Mouse (Mus musculus): Measurements from ENCODE around the gene Aurkb. TPM values are rescaled to one million over a fixed set of nuclear protein-coding genes. Genes with fewer than 3 reads are reported as not detected.
"Not testable (repeated sequence)": the region's sequence is repeated elsewhere in the genome, so short reads cannot be mapped to it uniquely, and the experiment has no call there.

Gene Aurkb
- total RNA-seq (2015; ENCODE audit: low replicate concordance), result 32.9 and 35.3 TPM in 2 replicates
- total RNA-seq (2017; ENCODE audit: low replicate concordance), result 74.0 and 102 TPM in 2 replicates

DNA sequence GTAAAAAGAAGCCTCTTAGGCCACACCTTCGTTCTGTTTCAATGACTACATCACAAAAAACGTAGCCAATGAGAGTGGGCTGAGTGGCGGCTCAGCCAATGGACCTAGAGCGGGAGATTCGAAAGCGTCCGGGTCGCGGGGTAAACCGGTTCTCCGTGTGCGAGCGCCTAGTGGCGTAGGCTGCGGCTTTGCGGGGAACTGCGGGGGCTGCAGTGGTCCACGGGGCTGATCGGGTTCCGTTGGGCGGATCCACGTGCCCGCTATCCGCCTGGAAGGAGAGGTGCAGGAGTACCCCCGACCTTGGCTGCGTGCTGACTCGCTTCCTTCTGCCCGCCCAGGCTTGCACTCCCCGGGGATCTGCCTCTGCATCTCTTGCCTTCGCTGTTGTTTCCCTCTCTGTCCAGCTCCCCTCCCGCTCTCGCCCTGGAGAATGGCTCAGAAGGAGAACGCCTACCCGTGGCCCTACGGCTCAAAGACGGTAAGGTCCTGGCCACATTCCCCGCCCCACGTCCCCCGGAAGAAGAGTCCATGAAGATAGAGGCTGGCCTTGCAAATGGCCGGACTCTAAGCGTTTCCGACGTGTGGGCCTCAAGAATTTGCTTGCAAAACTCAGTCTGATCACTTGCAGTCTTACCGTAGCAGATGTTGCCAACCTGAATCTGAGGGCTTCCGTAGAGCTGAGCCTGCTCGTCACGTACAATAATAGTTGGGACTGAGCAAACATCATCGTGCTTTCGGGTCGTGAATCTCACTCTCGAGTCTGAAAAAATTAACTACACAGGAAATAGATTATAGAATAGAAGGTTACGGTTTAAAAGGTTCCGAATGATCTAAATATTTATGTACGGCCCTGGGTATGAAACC lies at the start of gene Aurkb:
Gene Aurkb (plus strand): TSS at position 117 of the 864 bp plus-strand sequence.
- peak; percentile 81 for ATAC-seq (replicated peaks; ENCODE audit: low FRiP score, poor library complexity, severe bottlenecking)

DNA sequence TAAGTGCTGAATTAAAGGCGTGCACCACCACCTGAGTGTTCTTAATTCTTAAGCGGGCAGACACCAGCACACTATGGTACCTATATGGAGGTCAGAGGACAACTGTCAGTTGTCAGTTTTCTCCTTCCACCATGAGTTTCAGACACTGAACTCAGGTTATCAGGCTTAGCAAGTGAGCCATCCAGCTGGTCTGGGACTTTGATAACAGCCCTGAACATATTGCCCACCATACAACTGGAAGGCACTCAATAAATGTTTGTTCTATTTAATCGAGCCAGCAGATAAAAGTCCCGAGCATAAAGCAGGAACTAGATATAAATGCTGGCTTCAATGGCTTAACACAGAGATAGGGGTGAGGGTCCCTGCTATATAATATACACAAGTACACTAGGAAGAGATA lies 48.4 kb upstream of the Aurkb start:
- ATAC-seq (replicated peaks; ENCODE audit: low FRiP score, poor library complexity, severe bottlenecking), result no peak

DNA sequence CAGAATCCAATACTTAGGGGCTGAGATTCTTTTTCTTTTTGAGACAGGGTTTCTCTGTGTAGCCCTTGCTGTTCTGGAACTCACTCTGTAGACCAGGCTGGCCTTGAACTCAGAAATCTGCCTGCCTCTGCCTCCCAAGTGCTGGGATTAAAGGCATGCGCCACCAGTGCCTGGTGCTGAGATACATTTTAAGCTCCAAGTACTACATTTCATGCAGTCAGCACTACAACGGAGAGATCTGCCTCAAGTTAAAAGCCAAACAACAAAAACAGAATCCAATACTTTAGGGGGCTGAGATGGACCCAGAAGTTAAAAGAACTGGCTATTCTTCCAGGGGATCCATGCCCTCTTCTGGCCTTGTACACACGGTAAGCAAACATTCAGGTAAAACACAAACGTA lies 42.7 kb upstream of the Aurkb start:
- not testable (repeated sequence) for ATAC-seq (replicated peaks; ENCODE audit: low FRiP score, poor library complexity, severe bottlenecking)

DNA sequence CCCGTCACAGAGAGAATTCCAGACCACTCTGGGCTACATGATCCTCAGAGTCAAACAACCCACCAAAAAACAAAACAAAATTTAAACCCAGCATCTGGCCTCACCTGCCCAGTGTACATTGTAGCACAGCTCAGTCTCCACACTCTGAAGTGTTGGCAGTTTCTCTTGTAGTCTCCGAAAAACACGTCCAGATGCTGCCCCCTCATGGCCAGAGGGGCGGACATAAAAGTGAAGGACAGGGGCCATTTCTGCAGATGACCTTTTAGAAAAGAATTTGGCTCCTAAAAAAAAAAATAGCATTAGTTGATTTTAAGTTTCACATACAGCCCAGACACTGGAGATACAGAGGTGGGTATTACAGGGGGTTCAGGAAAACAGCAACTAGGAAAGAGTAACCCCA lies 41.9 kb upstream of the Aurkb start:
- ATAC-seq (replicated peaks; ENCODE audit: low FRiP score, poor library complexity, severe bottlenecking), result no peak

DNA sequence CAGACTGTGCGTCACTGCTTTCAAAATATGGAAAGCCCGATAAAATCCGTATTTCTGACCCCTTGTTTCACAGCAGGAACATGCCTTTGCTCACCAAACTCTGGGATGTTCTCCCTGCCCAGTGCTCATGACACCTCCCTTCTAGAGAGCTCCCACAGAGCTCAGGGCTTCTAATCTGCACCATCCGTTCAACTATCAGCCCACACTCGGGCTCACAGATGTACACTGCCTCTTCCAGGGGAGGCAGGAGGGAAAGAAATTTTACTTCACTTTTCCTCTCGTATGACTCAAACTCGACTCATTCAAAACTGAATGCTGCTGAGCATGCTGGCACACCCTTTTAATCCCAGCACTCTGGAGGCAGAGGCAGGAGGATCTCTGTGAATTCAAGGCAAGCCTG lies 40.3 kb upstream of the Aurkb start:
- peak; percentile 60 for ATAC-seq (replicated peaks; ENCODE audit: low FRiP score, poor library complexity, severe bottlenecking)

DNA sequence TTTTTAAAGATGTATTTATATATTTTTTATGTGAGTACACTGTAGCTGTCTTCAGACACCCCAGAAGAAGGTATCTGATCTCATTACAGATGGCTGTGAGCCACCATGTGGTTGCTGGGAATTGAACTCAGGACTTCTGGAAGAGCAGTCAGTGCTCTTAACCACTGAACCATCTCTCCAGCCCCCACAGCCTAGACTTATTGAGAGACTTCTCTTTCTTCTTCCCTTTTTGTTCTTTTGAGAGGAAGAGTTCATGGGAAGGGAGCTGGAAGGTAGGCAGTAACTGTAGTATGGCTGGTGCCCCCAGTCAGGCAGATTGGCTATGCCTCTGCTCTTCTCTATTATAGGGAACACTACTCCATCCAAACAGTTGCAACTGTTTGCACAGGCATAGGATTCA lies 38.9 kb upstream of the Aurkb start:
- ATAC-seq (replicated peaks; ENCODE audit: low FRiP score, poor library complexity, severe bottlenecking), result not testable (repeated sequence)

DNA sequence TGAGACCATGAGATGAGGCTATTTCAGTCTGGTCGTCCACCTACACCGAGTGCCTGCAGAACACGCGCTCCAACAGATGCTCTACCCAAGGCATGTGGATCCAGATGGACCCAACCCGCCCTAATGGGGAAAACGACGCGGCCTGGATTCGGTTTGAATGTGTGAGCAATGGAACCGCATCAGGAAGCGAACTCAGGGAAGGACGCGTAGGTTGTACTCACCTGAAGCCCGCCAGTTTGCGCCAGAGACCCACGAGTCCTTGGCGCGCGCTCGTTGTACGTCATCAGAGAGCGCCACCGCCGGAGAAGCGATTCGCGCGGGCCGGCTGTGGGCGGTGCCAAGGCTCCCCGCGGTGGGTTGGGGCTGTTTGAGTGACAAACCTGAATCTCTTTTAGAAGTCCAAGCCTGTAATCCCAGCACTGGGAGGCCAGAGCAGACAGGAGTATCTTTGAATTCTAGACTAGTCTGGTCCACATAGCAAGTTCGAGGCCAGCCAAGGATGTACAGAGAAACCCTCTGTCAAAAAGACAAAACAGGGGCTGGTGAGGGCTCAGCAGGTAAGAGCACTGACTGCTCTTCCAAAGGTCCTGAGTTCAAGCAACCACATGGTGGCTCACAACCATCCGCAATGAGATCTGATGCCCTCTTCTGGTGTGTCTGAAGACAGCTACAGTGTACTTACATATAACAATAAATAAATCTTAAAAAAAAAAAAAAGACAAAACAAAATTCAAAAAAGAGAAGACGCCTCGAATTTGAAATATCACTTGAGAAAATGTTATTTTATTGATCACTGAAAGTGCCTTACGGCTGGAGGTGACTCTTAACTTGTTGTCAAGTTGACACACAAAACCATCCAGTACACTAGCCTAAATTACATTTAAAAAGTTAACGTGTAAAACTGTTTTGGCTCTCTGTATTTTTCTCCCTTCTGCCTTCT lies 37.0 kb upstream of the Aurkb start, which contains the start of gene Pfas:
Gene Pfas (minus strand): TSS at position 279 of the 940 bp plus-strand sequence.
- ATAC-seq (replicated peaks; ENCODE audit: low FRiP score, poor library complexity, severe bottlenecking), result peak; percentile 74

DNA sequence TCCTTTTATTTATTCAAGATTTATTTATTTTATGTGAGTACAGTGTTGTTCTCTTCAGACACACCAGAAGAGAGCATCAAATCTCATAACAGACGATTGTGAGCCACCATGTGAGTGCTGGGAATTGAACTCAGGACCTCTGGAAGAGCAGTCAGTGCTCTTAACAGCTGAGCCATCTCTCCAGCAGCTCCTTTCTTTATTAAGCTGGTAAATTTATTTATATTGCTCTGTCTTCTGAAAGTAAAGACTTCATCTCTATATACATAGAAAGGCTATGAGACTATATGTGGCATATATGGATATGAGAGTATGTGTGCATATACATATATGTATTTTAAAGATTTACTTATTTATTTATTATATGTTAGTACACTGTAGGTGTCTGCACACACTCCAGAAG lies 35.9 kb upstream of the Aurkb start:
- no peak for ATAC-seq (replicated peaks; ENCODE audit: low FRiP score, poor library complexity, severe bottlenecking)

DNA sequence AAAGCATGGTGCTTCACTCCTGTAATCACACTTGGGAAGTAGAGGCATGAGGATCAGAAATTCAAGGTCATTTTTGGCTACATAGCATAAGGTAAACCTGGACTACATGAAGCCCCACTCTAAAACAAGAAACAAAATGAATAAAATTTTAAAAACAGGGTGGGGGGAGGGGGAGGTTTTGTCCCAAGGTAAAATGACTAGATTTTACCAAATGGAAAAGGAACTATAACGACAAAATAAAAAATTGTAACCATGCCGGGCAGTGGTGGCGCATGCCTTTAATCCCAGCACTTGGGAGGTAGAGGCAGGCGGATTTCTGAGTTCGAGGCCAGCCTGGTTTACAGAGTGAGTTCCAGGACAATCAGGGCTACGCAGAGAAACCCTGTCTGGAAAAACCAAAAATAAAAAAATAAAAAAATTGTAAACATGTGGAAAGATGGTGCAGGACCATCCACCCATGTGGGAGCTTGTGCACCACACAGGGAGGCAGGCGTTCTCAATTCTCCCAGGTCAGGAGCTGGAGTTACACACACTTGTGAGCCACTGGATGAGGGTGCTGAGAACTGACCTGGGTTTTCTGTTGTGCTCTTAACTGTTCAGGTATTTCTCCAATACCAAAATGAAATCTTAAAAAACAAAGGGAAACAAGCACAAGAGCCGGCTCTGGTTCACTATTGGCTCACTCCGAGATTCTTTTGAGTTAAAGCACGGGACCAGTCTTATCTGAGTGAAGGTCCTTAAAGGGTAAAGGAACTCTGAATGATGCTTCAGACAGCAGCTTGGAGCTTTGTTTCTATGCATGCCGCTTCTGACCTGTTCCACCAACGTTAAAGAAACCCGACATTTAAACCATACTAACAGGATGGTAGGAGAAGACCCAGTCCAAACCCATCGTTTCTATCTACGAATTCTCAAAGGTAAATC lies 34.8 kb upstream of the Aurkb start:
- ATAC-seq (replicated peaks; ENCODE audit: low FRiP score, poor library complexity, severe bottlenecking), result no peak

DNA sequence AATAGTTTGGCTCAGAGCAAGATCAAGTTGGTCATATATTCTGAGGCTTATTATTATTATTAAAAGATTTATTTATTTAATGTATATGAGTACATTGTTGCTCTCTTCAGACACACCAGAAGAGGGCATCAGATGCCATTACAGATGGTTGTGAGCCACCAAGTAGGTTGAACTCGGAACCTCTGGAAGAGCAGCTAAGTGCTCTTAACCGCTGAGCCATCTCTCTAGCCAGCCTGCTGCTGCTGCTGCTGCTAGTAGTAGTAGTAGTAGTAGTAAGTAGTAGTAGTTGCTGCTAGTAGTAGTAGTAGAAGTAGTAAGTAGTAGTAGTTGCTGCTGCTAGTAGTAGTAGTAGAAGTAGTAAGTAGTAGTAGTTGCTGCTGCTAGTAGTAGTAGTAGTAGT lies 34.0 kb upstream of the Aurkb start:
- peak; percentile 21 for ATAC-seq (replicated peaks; ENCODE audit: low FRiP score, poor library complexity, severe bottlenecking)

DNA sequence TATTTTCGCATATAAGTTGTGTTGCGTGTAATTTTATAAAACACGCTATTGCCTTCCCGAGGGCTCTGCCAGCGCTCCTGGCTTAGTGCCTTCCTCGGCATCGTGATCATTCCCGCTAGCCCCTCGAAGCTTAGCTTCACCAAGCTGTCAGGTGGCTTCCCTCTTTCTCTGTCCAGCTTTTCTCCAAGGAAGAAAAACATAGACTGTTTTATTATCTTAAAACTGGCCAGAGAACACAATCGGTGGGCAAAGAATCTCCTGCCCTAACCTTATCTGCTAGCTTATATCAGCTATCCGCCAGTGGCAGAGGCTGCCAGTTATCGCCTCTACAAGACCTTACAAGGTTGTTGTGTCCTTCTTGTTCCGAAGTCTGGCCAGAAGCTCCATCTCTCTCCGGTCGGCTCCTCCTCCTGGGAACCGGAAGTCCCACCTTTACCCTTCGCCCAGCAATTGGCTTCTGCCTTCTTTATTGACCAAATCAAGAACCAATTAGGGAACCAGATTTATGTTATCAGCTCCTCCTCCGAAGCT lies 33.3 kb upstream of the Aurkb start:
- peak; percentile 80 for ATAC-seq (replicated peaks; ENCODE audit: low FRiP score, poor library complexity, severe bottlenecking)

DNA sequence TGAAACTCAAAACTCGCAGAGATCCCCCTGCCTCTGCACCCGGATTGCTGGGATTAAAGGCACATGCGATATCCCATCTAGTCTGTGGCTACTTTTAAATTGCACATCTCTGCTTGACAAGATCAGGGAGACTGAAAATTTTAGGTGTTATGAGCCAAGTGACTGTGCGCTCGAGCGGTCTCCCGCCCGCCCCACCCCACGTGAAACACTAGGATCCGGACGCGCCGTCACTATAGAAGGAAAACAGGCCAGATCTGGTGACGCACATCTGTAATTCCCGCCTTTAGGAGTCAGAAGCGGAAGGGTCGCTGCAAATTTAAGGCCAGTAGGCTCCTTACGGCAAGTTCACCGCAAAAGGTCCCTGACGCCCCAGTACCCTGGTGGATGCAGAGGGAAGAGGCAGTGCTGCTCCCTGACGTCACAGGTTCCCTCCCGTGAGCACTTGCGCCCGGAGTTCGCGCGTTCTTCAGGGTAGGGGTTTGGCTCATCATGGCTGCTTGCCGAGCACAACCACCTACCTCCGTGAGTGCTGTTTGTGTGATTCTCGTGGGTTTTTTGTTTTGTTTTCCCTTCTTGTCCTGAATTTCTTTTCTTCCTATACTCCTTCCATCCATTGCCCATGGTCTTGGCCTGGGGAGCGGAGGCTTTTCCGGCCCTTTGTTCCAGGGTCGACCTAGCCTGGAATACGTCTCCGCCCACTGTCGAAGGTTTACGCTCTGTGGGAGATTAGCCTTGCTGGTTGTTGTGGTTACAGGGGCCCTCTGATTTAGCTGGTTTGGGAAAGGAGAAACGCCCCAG lies 29.6 kb upstream of the Aurkb start, which contains the start of gene Ctc1:
Gene Ctc1 (plus strand): TSS at position 268 of the 798 bp plus-strand sequence.
- ATAC-seq (replicated peaks; ENCODE audit: low FRiP score, poor library complexity, severe bottlenecking), result peak; percentile 88

DNA sequence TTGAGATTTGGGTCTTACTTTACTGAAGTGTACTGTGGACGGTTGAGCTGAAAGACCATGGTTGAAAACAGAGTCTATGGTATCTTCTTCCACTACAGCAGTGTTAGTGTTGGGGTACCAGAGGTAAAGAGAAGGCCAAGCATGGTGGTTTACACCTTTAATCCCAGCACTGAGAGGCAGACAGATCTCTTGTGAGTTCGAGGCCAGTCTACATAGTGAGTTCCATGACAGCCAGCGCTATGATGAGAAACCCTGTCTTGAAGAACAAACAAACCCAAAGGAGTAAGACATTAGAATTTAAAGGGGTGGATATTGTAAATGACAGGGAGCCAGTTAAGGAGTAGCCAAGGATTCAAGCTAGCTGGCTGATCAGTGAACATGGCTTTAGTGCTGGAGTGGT lies 28.7 kb upstream of the Aurkb start:
- no peak for ATAC-seq (replicated peaks; ENCODE audit: low FRiP score, poor library complexity, severe bottlenecking)

DNA sequence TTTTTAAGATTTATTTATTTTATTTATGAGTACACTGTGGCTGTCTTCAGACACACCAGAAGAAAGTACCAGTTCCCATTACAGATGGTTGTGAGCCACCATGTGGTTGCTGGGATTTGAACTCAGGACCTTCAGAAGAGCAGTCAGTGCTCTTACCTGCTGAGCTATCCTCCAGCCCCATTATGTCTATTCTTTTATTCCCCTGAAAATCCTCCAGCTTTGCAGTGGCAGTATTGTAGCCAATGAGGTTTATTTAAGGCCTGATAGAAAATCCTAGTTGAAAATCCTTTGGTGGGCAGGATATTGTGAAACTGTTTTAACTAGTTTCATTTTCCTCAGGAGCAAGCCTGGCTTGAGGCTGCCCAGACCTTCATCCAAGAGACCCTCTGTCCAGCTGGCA lies 24.8 kb upstream of the Aurkb start:
- ATAC-seq (replicated peaks; ENCODE audit: low FRiP score, poor library complexity, severe bottlenecking), result no peak

DNA sequence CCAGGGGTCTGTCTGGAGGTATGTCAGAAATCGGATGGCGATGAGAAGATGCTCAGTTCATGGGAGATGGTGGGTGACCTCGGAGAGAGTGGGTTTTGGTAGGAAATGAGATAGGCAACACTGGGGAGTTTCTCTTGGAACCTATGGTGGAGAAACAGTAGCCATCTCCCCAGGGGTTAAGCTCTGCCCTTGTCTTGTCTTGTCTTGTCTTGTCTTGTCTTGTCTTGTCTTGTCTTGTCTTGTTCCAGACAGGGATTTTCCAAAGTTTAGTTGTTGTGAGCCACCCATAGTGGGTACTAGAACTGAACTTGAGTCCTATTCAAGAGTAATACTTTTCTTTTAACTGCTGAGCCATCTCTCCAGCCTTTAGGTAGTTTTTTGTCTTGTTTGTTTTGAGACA lies 18.9 kb upstream of the Aurkb start:
- ATAC-seq (replicated peaks; ENCODE audit: low FRiP score, poor library complexity, severe bottlenecking), result no peak

DNA sequence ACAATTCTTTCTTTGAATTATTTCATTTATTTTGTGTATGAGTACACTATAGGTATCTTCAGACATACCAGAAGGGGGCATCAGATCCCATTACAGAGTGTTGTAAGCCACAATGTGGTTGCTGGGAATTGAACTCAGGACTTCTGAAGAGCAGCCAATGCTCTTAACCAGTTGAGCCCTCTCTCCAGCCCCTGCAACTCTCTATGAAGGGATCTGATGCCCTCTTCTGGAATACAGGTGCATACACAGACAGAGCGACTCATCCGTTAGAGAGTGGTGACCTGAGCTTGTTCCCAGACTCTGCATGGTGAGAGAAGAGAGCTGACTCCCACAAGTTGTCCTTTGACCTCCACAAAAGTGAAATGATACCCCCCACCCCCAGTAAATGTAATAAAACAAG lies 16.6 kb upstream of the Aurkb start:
- peak; percentile 50; the same call in 1 of the 2 replicates for ATAC-seq (replicated peaks; ENCODE audit: low FRiP score, poor library complexity, severe bottlenecking)

DNA sequence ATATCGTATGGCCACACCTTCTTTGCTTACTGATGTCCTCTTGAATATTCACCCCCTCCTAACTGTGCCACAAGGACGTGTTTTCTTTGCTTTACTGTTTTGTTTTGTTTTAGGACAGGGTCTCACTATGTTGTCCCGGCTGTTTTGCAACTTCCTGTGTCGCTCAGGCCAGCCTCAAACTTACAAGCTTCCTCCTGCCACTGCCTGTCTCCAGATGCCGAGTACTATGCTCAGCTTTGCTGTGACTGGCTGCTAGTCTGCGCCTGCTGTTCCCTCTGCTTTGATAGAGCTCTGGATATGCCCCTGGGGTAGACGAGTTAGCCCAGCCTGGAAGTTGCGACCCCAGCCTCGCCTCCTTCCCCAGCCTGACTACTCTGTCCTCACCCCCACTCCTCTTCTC lies 11.9 kb upstream of the Aurkb start:
- no peak for ATAC-seq (replicated peaks; ENCODE audit: low FRiP score, poor library complexity, severe bottlenecking)

DNA sequence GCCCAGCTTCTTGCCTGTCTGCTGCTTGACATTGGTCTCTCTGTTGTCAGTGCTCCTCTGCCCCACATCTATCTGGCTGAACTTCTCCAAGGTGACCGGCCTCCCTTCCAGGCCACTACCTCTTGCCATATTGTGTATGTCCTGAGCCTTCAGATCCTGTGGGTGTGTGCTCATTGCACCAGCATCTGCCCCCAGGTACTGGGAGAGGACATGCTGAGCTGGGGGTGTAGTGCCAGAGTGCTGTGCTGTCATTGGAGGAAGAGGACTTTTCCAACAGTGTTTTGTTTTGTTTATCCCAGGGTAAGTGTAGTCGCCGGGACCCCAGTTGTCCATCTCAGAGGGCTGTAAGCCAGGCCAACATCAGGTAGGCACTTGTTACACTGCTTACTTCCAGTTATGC lies 10.9 kb upstream of the Aurkb start:
- no peak for ATAC-seq (replicated peaks; ENCODE audit: low FRiP score, poor library complexity, severe bottlenecking)

Measured in erythroblast, adult 5-6 weeks (primary cell).